Mouse (Mus musculus) ES-Bruce4 (cell line): ENCODE data around the gene A230050P20Rik.

ENCODE experiments used
- CTCF ChIP-seq: IDR thresholded peaks from one replicate; pipeline ENCODE4 v1.8.1; 2011; ENCODE audit warnings: low read depth, low read length
- EP300 ChIP-seq: IDR thresholded peaks from 2 replicates; pipeline ENCODE4 v1.6.1; 2011; ENCODE audit warnings: low read depth, low read length; ENCODE audit not compliant: insufficient read depth
- POLR2A ChIP-seq: IDR thresholded peaks from one replicate; pipeline ENCODE4 v1.8.1; 2011; ENCODE audit warnings: low read length; ENCODE audit not compliant: insufficient read depth

DNA sequence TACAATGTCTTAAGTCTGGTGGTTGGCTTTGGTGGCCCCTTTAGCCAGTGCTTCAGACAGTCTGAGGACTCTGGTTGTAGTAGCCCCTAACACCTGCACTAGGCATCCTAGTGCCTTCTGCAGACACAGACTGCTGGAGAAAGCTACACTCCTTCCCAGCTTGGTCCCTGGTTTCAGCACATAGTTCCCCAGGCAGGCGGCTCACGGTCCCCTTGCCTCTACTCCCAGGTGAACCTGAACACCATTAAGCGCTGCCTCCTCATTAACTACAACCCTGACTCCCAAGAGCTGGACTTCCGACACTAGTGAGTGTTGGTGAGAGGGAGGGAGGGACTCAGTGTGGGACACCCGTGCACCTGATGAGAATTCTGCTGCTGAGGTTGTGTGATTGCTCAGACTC lies 22.0 kb downstream of the A230050P20Rik start:
- no peak for TF ChIP-seq POLR2A
- TF ChIP-seq EP300, result no peak
- no peak for TF ChIP-seq CTCF
